Comparison of ENCODE assay signal across 8 mouse cellular contexts in the genomic region with DNA sequence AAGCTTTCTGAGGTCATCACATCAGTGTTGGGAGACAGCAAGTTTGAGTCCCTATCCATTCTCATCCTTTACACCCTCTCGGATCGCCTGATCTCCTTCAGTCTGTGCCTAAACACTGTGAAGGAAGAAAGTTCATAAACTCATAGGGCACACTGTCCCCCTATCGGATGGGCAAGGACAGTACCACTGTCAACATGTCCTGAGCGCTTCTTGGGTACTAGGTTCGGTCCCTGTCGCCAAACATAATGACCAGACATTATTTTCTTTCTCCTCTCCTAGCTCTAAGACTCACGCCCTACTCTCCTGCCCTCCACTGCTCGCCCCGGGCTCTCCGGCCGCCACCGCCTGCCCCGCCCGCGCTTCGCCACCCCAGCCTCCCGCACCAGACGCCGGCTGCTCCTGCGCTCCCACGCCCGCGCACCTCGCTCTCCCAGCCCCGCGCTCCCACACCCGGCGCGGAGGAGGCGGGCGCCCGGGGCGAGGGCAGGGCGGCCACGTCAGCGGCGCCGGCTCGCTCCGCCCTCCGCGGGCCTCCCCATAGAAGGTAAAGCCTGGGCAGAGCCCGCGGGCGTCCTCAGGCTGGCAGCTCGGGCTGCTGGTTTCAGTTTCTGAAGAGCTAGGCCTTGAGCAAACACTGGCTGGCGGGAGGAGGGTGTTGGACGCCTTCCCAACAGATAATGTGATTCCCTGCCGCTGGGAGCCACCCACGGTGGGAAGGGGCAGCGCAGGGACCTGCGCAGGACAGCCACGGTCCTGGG.
DNase-seq lines count a peak whose midpoint lies in the region; ATAC-seq lines count a peak whose summit lies in the region.

No protein-coding gene starts in this region.

- H3K4me2 ChIP-seq in hindbrain, embryonic 14.5 days (replicated peaks): peak overlapping the region; percentile 68

- H3K27me3 ChIP-seq in hindbrain, embryonic 14.5 days (ENCODE audit: control insufficient read depth, insufficient read depth, low read length): no peaks in the 10 kb centered on the region

- H3K9me3 ChIP-seq in hindbrain, embryonic 14.5 days (ENCODE audit: control insufficient read depth, low read length): no peaks in the 10 kb centered on the region

- H3K4me3 ChIP-seq in hindbrain, embryonic 14.5 days (replicated peaks; ENCODE audit: low read length): peak overlapping the region; percentile 45

- H3K36me3 ChIP-seq in hindbrain, embryonic 14.5 days (replicated peaks; ENCODE audit: control insufficient read depth, insufficient read depth): no peaks in the 10 kb centered on the region

- peak; percentile 92 for ATAC-seq in hindbrain, embryonic 14.5 days (ENCODE audit: low FRiP score)

- DNase-seq in R1 (ENCODE audit: low read depth, low spot score): peak; percentile 68
- DNase-seq in cerebellum, postnatal 36 days: peak; percentile 75 to 81
- DNase-seq in frontal cortex, postnatal 25 days (ENCODE audit: low spot score in 2 of 2): peak; percentile 67 to 69
- DNase-seq in hindbrain, embryonic 14.5 days (ENCODE audit: low spot score): peak; percentile 74
- peak; percentile 81 to 82 for DNase-seq in layer of hippocampus, postnatal 36 days
- DNase-seq in lung, postnatal 25 days (ENCODE audit: low spot score): peak; percentile 97
- DNase-seq in retina, adult 2 months (ENCODE audit: low read depth, low spot score): peak; percentile 49
- DNase-seq in thymus, postnatal 25 days: peak; percentile 89

- peak overlapping the region; percentile 62 for H3K9ac ChIP-seq in hindbrain, embryonic 14.5 days

- peak overlapping the region; percentile 64 for H3K27ac ChIP-seq in hindbrain, embryonic 14.5 days

- no peaks in the 10 kb centered on the region for H3K4me1 ChIP-seq in hindbrain, embryonic 14.5 days (replicated peaks; ENCODE audit: control insufficient read depth, insufficient read depth, low read length)

- 1% methylated on average over 53 of the region's 53 CpGs for WGBS in hindbrain, embryonic 14.5 days

Comparison
In these comparisons a context has a peak if more than half of its experiments do, and no peak if none do; other contexts are left out.
1. Peak in every context shown above with its lines: DNase-seq, ATAC-seq, H3K4me3 ChIP-seq and H3K27ac ChIP-seq.